Mouse (Mus musculus) heart, postnatal 0 days (tissue): ENCODE measurements at regions not wholly inside any gene's neighbourhood (a gene's known extent, or its start where the extent isn't known, plus 50 kb on each side); places are given as distances from the start of the nearest gene placed in this dataset.

Experiments
- ATAC-seq: fragments of 200-750 bp; cut with Nextera tagmentation; 2 replicates; pipeline ENCODE4 v1.8.0; 2017; ENCODE audit warnings: low read depth, moderate number of reproducible peaks, moderate library complexity; ENCODE audit not compliant: insufficient read depth
- DNase-seq: peaks from one replicate; pipeline ENCODE4 v3.0.0-alpha.2; 2016; ENCODE audit warnings: low spot score
- H3K27ac ChIP-seq: fragments of 300-500 bp; sonication (generic); 2 replicates; pipeline ENCODE4 v1.5.1; 2014; ENCODE audit warnings: low read depth, mild to moderate bottlenecking
- H3K27me3 ChIP-seq: fragments of 300-500 bp; sonication (generic); 2 replicates; pipeline ENCODE4 v1.6.1; 2014; ENCODE audit warnings: low read length, mixed read lengths; ENCODE audit not compliant: control insufficient read depth, insufficient read depth
- H3K36me3 ChIP-seq: fragments of 300-500 bp; sonication (generic); replicated peaks from 2 replicates; pipeline ENCODE4 v1.6.1; 2014; ENCODE audit warnings: low read length, mixed read lengths; ENCODE audit not compliant: control insufficient read depth, insufficient read depth
- H3K4me1 ChIP-seq: fragments of 300-500 bp; sonication (generic); 2 replicates; pipeline ENCODE4 v1.6.1; 2014; ENCODE audit warnings: antibody characterized with exemption; ENCODE audit not compliant: control insufficient read depth, insufficient read depth
- H3K4me2 ChIP-seq: fragments of 300-500 bp; sonication (generic); 2 replicates; pipeline ENCODE4 v1.6.1; 2014; ENCODE audit warnings: low read depth, mild to moderate bottlenecking, low read length, moderate library complexity
- H3K4me3 ChIP-seq: fragments of 300-500 bp; sonication (generic); 2 replicates; pipeline ENCODE4 v1.5.1; 2014; ENCODE audit warnings: low read depth, low read length
- H3K9ac ChIP-seq: fragments of 300-500 bp; sonication (generic); replicated peaks from 2 replicates; pipeline ENCODE4 v1.6.1; 2014; ENCODE audit warnings: low read depth, low read length, mixed read lengths
- H3K9me3 ChIP-seq: fragments of 300-500 bp; sonication (generic); replicated peaks from 2 replicates; pipeline ENCODE4 v1.6.1; 2016; ENCODE audit warnings: low read length; ENCODE audit not compliant: control insufficient read depth
- CTCF ChIP-seq: IDR thresholded peaks from 2 replicates; pipeline ENCODE4 v1.5.1; 2016; ENCODE audit warnings: antibody characterized with exemption, control low read depth, low read depth
- EP300 ChIP-seq: IDR thresholded peaks from 2 replicates; pipeline ENCODE4 v1.6.1; 2016; ENCODE audit warnings: antibody characterized with exemption, low read depth
- WGBS: fragments of 180-500 bp; shearing (Covaris S2); extraction: QIAGEN DNeasy Blood & Tissue Kit; methylation state at CpG from one replicate; pipeline ENCODE4 v1.1.7; 2014; 5-methylcytosine and 5-hydroxymethylcytosine counted together

DNA sequence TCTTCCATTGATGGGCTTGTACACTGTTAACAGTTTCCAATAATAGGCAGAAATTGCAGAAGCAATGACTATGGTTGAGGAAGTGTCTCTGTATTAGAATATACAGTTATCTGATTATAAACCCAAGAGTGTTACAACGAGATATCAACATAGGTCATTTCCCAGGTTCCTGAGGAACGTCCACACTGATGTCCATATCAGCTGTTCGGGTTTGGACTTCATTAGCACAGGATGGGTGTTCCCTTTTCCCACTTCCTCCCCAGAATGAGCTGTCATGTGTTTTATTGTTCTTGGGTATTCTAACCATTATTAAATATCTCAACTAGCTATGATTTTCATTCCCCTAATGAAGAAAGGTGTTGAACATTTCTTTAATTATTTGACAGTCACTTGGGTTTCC lies 613.2 kb upstream of the Ncam2 start:
- Histone ChIP-seq H3K9me3 (no peaks in the 10 kb centered on the region), H3K4me2 (no peak overlapping the region), H3K4me1 (no peaks in the 10 kb centered on the region), H3K27me3 (no peaks in the 10 kb centered on the region), H3K36me3 (no peaks in the 10 kb centered on the region), H3K4me3 (no peak overlapping the region), H3K9ac (no peak overlapping the region), H3K27ac (no peak overlapping the region)
- no peak for TF ChIP-seq CTCF
- TF ChIP-seq EP300, result 0 out of 2 replicates have a peak, but pooled peaks have one; percentile 67
- DNase-seq (no peak), ATAC-seq (peak; percentile 20; the same call in 1 of the 2 replicates)
- WGBS, result 36% methylated on average over 3 of the region's 3 CpGs

DNA sequence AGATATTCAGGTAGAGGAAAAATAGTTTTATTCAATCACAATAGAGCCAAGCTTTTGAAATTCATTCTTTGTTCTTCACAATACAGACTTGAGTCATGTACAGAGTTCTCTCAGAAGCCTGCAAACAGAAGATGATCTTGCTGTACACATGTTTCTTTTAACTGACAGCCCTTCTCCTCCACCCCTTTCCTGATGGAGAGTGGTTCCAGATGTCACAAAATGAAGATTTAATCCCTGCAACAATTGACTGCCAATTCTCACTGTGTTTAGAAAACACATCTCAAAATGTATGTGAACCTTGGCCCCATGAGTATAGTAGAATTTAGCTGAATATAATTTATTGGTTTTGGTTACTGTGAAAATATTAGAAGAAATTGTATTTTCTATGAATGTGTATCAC lies 596.6 kb upstream of the Ncam2 start:
- H3K4me1 ChIP-seq, result no peaks in the 10 kb centered on the region
- H3K27ac ChIP-seq, result no peak overlapping the region
- no peak overlapping the region for H3K4me3 ChIP-seq
- no peak for DNase-seq
- H3K4me2 ChIP-seq, result no peak overlapping the region
- H3K27me3 ChIP-seq, result no peaks in the 10 kb centered on the region
- no peak overlapping the region for H3K9ac ChIP-seq
- H3K9me3 ChIP-seq, result no peaks in the 10 kb centered on the region
- no peak for ATAC-seq
- H3K36me3 ChIP-seq, result no peaks in the 10 kb centered on the region
- TF ChIP-seq EP300 (no peak), CTCF (no peak)
